Mouse (Mus musculus) gastrocnemius, adult 2 months (tissue): ENCODE results near the gene Tmco4. TPM values are rescaled to one million over a fixed set of nuclear protein-coding genes. Genes with fewer than 3 reads are reported as not detected.

ENCODE experiments used
- DNase-seq: peaks from one replicate; pipeline ENCODE4 v3.0.0; 2022
- H3K27ac ChIP-seq: fragments of 200-600 bp; 2 replicates; pipeline ENCODE4 v1.8.1; 2022; ENCODE audit warnings: mild to moderate bottlenecking
- H3K4me3 ChIP-seq: fragments of 200-600 bp; 2 replicates; pipeline ENCODE4 v1.8.1; 2022; ENCODE audit warnings: mild to moderate bottlenecking, moderate library complexity
- CTCF ChIP-seq: fragments of 200-600 bp; IDR thresholded peaks from 2 replicates; pipeline ENCODE4 v1.8.1; 2022; ENCODE audit warnings: antibody characterized with exemption, mild to moderate bottlenecking, moderate library complexity
- intact Hi-C: fragments of 180-260 bp; cut with DNase I; formaldehyde crosslinking; loops from one replicate; pipeline ENCODE4 v1.15.1; 2025
- total RNA-seq, 2 experiments: library from RNA; stranded (reverse); gene quantifications; 2 replicates each; pipeline ENCODE4 v1.2.3; 2021

Gene Tmco4
- total RNA-seq, 2 experiments from 2014 or later = 7.5 to 7.6 TPM

DNA sequence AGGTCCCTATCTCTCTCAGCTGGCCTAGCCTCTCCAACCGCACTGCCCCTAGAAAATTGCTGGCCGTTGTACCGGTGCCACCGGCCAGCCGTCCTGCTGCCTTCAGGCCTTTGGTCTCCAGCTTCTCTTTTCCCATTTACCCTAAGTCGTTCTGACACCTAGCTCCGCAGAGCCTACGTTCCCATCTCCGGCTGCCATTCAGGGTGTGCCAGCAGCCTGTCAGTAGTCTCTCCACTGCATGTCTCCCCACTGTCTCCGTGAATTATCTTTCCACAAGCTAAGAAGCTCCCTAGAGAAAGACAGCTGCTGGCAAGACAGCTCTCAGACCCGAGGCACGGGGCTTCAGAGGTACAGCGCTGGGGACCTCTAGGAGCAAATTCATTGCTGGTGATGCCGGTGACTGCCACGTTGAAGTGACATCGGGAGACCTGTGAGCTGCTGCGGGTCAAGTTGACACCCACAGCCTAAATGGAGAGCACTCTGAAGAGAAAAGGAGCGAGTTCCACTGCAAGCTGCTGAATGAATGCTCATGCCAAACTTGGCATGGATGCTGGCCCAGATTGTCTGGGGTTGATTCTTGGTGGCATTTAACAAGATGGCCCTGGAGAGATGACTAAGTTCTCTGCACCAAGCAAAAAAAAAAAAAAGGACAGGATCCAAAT lies 108.7 kb downstream of the Tmco4 start:
- no peak overlapping the region for H3K27ac ChIP-seq
- no peak for TF ChIP-seq CTCF
- intact Hi-C loops = no loop called here
- H3K4me3 ChIP-seq = no peak overlapping the region
- DNase-seq = no peak

- no peak for TF ChIP-seq CTCF
- no peak overlapping the region for H3K27ac ChIP-seq
- no peak overlapping the region for H3K4me3 ChIP-seq
- intact Hi-C loops = no loop called here
- no peak for DNase-seq
Measured at GRCm38 (mm10) chr4:139082790-139083564, 110.3 kb downstream of the Tmco4 start.

- H3K27ac ChIP-seq = no peak overlapping the region
- intact Hi-C loops = loop anchor here (5.0 kb wide), 3 partner anchors 42 to 252 kb away; no protein-coding TSS in a partner anchor
Measured at GRCm38 (mm10) chr4:139085337-139085736, 112.6 kb downstream of the Tmco4 start.

GRCm38 (mm10) chr4:139086037-139086436 lies 113.3 kb downstream of the Tmco4 start:
- peak; percentile 85 for DNase-seq
- H3K4me3 ChIP-seq = no peak overlapping the region
- H3K27ac ChIP-seq = no peak overlapping the region
- intact Hi-C loops = loop anchor here (2.0 to 5.0 kb wide), 4 partner anchors 41 to 251 kb away; no protein-coding TSS in a partner anchor
- TF ChIP-seq CTCF = peak; percentile 96

More at GRCm38 (mm10) chr4:139085337-139085736, 112.6 kb downstream of the Tmco4 start:
- DNase-seq = no peak
- H3K4me3 ChIP-seq = no peak overlapping the region
- no peak for TF ChIP-seq CTCF

- DNase-seq = no peak
- TF ChIP-seq CTCF = no peak
- Histone ChIP-seq H3K4me3 (no peak overlapping the region), H3K27ac (peak overlapping the region; percentile 91)
- intact Hi-C loops = loop anchor here (2.0 to 5.0 kb wide), 4 partner anchors 40 to 250 kb away; no protein-coding TSS in a partner anchor
Measured at GRCm38 (mm10) chr4:139086984-139087383, 114.3 kb downstream of the Tmco4 start.

DNA sequence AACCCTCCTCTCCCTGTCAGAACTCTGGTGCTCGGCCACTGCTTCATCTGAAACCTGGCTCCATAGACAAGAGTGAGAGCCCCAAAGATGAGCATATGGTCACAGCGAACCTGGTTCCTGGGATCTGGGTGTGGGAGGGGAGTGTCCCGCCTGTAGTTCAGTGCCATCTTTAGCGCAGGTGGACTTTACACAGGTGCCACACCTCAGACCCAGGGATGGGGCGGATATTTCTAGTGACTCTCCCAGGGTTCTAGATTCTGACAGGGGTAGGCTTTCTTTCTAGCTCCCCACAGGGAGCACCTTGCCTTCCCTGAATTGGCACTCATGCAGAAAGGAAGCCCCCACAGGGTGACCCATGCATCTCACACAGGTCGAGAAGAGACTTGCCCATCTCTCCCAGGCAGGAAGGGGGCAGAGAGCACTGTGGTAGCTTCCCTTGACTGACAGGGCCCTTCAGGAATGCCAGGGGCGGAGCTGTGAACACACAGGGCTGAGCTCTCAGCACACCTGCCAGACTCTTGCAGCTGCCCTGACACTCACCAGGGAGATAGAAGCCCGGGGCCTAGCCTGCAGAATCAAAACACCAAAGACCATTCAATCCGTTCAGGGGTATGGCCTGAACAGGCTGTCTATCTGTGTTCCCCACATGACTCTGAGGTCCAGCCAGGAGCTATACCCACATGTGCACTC lies 116.4 kb downstream of the Tmco4 start:
- peak overlapping the region; percentile 91 for H3K27ac ChIP-seq
- peak overlapping the region; percentile 26 for H3K4me3 ChIP-seq
- TF ChIP-seq CTCF = no peak
- intact Hi-C loops = loop anchor here (5.0 kb wide), 3 partner anchors 38 to 248 kb away; no protein-coding TSS in a partner anchor
- DNase-seq = no peak

DNA sequence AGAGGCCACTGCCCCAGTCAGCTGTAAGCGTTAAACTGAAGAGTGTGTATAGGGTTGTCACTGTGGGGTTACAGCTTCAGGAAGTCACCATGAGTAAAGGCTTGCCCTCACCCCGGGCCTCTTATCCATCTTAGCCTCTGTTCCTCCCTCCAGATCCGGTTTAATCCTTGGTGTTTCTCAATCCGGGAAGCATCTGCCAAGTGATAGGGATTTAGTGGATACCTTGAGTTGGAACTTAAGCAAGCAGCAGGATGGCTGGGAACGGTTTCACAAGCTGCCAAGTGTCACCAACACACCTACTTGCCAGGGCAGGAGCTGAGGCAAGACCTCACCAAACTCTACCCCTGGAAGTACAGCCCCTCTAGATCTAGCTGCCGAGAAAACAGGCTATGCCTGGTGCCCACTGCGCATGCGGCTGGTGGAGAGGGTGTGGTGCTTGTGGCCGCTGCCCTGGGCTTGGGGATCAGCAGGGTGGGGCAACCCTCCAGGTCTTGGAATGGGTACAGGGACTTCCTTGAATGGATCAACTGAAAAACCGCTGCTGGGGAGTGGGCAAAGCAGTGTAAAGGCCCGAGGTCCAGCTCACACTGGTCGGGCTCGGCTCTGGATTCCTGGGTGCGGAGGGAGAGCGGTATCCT lies 117.7 kb downstream of the Tmco4 start:
- H3K27ac ChIP-seq = peak overlapping the region; percentile 91
- no peak for TF ChIP-seq CTCF
- intact Hi-C loops = no loop called here
- peak; percentile 66 for DNase-seq
- H3K4me3 ChIP-seq = peak overlapping the region; percentile 94

DNA sequence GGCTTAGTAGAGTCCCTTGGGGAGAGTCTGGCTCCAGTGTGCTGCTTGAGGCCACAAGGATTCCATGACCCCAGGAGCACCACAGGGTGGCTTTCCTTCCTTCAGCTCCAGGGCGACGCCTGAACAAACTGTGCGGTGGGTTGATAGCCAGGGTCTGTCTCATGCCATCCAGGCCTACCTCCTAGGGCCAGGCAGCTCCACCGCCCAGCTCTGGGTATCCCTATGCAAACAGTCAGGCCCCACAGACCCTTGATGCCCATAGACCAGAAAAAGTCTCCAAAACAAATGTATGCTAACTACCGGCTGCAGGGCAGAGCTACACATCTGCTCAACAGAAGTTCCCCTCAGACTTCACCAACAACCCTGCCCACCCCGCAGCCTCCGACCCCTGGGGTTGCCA lies 118.4 kb downstream of the Tmco4 start:
- TF ChIP-seq CTCF = no peak
- H3K27ac ChIP-seq = peak overlapping the region; percentile 91
- no peak for DNase-seq
- intact Hi-C loops = no loop called here
- H3K4me3 ChIP-seq = peak overlapping the region; percentile 94

- Histone ChIP-seq H3K4me3 (peak overlapping the region; percentile 94), H3K27ac (peak overlapping the region; percentile 91)
- intact Hi-C loops = no loop called here
- peak; percentile 74 for DNase-seq
- no peak for TF ChIP-seq CTCF
Measured at GRCm38 (mm10) chr4:139091478-139092355, 119.0 kb downstream of the Tmco4 start.

GRCm38 (mm10) chr4:139092356-139093195 lies 119.9 kb downstream of the Tmco4 start, which contains the start of gene Nbl1:
TSS of gene Nbl1 (minus strand) at chr4:139092993.
- no peak for TF ChIP-seq CTCF
- intact Hi-C loops = no loop called here
- peak within 1 kb of the TSS; percentile 94 for H3K4me3 ChIP-seq
- H3K27ac ChIP-seq = peak within 1 kb of the TSS; percentile 91
- DNase-seq = peak; percentile 87

DNA sequence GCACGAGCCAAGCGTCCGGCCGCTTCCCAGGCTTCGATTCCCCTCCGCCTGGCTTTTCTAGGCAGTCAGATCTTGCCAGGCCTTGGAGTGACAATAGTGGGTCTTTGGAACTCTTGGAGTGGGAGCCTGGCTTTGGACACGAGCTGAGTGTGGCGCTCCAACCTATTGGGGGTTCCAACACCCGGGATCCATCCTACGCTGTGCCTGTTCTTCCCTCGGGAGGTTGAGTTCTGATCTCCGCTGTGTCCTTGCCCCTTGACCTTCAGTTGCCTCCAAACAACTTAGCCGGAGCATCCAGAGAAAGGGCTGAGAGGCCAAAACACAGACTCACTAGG lies 120.5 kb downstream of the Tmco4 start:
- no peak for TF ChIP-seq CTCF
- Histone ChIP-seq H3K27ac (peak overlapping the region; percentile 91), H3K4me3 (peak overlapping the region; percentile 94)
- no peak for DNase-seq
- intact Hi-C loops = no loop called here
